Mouse (Mus musculus) E14TG2a.4 (cell line): ENCODE measurements at regions not wholly inside any gene's neighbourhood (a gene's known extent, or its start where the extent isn't known, plus 50 kb on each side); places are given as distances from the start of the nearest gene placed in this dataset.

Experiments used
- CTCF ChIP-seq: conservative IDR thresholded peaks from 2 replicates; pipeline ENCODE4 v1.5.1; 2014; ENCODE audit warnings: low read length
- POU5F1 ChIP-seq: IDR thresholded peaks from 2 replicates; pipeline ENCODE4 v1.6.1; 2014; ENCODE audit warnings: low read length, borderline replicate concordance

- TF ChIP-seq CTCF (no peak), POU5F1 (no peak)
Measured at GRCm38 (mm10) chr8:25463532-25463931, 639.4 kb upstream of the Adam5 start.
